Mouse (Mus musculus): Measurements from ENCODE around the gene Chfr. TPM values are rescaled to one million over a fixed set of nuclear protein-coding genes. Genes with fewer than 3 reads are reported as not detected.

Gene Chfr
- 10 to 100 TPM; 48.3 to 54.5 TPM for total RNA-seq (2021)
- long read RNA-seq, experiment 1, partial matches to known transcripts: 5 of 28 reads
- long read RNA-seq, experiment 1, other reads (novel, unspliced or antisense): 15 of 28 reads
- long read RNA-seq, experiment 2, transcript Chfr-202 (18 exons, 3,159 nt): major isoform, 7 of 47 reads
- long read RNA-seq, experiment 2, partial matches to known transcripts: 13 of 47 reads
- long read RNA-seq, experiment 2, other reads (novel, unspliced or antisense): 22 of 47 reads

GRCm38 (mm10) chr5:110135293-110136086 lies at the start of gene Chfr:
TSS of gene Chfr (plus strand) at chr5:110135842.
- peak; percentile 98 for DNase-seq (ENCODE audit: low spot score in 2 of 2)

GRCm38 (mm10) chr5:110086161-110086866 lies 49.3 kb upstream of the Chfr start:
- DNase-seq (ENCODE audit: low spot score in 2 of 2): no peak

GRCm38 (mm10) chr5:110091546-110091945 lies 44.1 kb upstream of the Chfr start:
- no peak for DNase-seq (ENCODE audit: low spot score in 2 of 2)

GRCm38 (mm10) chr5:110094030-110094846 lies 41.4 kb upstream of the Chfr start, which contains the start of gene Gm35315:
TSS of gene Gm35315 (minus strand) at chr5:110094420.
- peak in 1 of 2 experiments; percentile 72 for DNase-seq (ENCODE audit: low spot score in 2 of 2)

- no peak for DNase-seq (ENCODE audit: low spot score in 2 of 2)
Observed at GRCm38 (mm10) chr5:110094847-110095213, 40.8 kb upstream of the Chfr start.

- no peak for DNase-seq (ENCODE audit: low spot score in 2 of 2)
Observed at GRCm38 (mm10) chr5:110098991-110099477, 36.6 kb upstream of the Chfr start.

- DNase-seq (ENCODE audit: low spot score in 2 of 2): no peak
Observed at GRCm38 (mm10) chr5:110099656-110100580, 35.7 kb upstream of the Chfr start, which contains the start of gene Plcxd1. TSS of gene Plcxd1 (plus strand) at chr5:110099969.

- DNase-seq (ENCODE audit: low spot score in 2 of 2): no peak
Observed at GRCm38 (mm10) chr5:110100921-110101631, 34.6 kb upstream of the Chfr start.

- no peak for DNase-seq (ENCODE audit: low spot score in 2 of 2)
Observed at GRCm38 (mm10) chr5:110101716-110102347, 33.8 kb upstream of the Chfr start.

- no peak for DNase-seq (ENCODE audit: low spot score in 2 of 2)
Observed at GRCm38 (mm10) chr5:110102429-110102828, 33.2 kb upstream of the Chfr start.

- DNase-seq (ENCODE audit: low spot score in 2 of 2): no peak
Observed at GRCm38 (mm10) chr5:110102853-110103625, 32.6 kb upstream of the Chfr start.

GRCm38 (mm10) chr5:110103901-110104615 lies 31.6 kb upstream of the Chfr start:
- no peak for DNase-seq (ENCODE audit: low spot score in 2 of 2)

- no peak for DNase-seq (ENCODE audit: low spot score in 2 of 2)
Observed at GRCm38 (mm10) chr5:110104616-110105380, 30.8 kb upstream of the Chfr start.

- DNase-seq (ENCODE audit: low spot score in 2 of 2): no peak
Observed at GRCm38 (mm10) chr5:110106140-110106871, 29.3 kb upstream of the Chfr start.

- DNase-seq (ENCODE audit: low spot score in 2 of 2): no peak
Observed at GRCm38 (mm10) chr5:110106901-110107564, 28.6 kb upstream of the Chfr start.

All from adrenal gland, postnatal 4 days (tissue).